7 mouse cellular contexts compared by ENCODE assay signal in the genomic region with DNA sequence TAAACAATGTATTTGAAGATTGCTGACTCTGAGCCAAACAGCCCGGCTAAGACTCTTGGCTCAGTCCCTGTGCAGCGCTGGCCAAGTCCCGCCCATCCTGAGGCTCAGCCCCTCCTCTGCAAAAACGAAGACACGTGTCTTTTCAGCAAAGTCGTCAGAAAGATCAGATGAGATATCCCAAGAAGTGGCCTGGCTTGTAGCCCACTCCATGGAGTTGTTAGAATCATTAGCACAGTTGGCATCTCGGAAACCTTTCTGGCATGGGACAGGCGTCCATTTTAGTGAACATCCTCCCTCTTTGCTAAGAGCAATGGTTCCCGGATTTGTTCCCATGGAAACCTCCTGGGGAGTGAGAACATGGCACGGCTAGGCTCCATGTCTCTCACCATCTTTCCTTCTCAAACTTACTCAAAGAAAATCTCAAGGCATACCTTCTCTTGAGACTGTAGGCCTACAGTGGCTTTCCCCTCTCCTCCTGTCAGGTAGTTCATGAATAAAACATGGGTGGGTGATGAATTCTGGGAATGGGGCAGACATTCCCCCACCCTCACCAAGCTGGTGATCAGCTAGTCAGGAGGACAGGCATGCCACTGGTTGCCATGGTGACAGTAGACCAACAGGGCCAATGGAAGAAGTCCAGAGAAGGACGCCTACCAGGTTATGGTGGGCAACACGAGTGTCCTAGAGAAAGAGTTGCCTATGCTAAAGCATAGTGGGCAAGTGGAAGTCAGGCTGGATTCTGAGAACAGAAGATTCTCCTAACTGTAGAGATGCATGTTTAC. TPM values are rescaled to one million over a fixed set of nuclear protein-coding genes. Genes with fewer than 3 reads are reported as not detected.
DNase-seq lines count a peak whose midpoint lies in the region; ATAC-seq lines count a peak whose summit lies in the region.

No protein-coding gene starts in this region.

- H3K9ac ChIP-seq in midbrain, embryonic 11.5 days (ENCODE audit: low read length): no peak overlapping the region
- H3K9ac ChIP-seq in embryonic facial prominence, embryonic 15.5 days: no peak overlapping the region
- no peak overlapping the region for H3K9ac ChIP-seq in intestine, embryonic 15.5 days

- H3K27me3 ChIP-seq in midbrain, embryonic 11.5 days (ENCODE audit: control insufficient read depth, insufficient read depth, low read length): no peaks in the 10 kb centered on the region
- no peaks in the 10 kb centered on the region; the same call in 1 of the 2 replicates for H3K27me3 ChIP-seq in midbrain, embryonic 10.5 days (ENCODE audit: low read depth, poor library complexity, severe bottlenecking)
- no peaks in the 10 kb centered on the region for H3K27me3 ChIP-seq in embryonic facial prominence, embryonic 15.5 days
- H3K27me3 ChIP-seq in intestine, embryonic 15.5 days (replicated peaks): no peaks in the 10 kb centered on the region

- ATAC-seq in midbrain, embryonic 11.5 days (ENCODE audit: low FRiP score): 0 out of 2 replicates have a peak, but pooled peaks have one; percentile 22
- 0 out of 2 replicates have a peak, but pooled peaks have one; percentile 65 for ATAC-seq in embryonic facial prominence, embryonic 15.5 days (ENCODE audit: insufficient number of reproducible peaks, low FRiP score, low TSS enrichment, low read depth)
- peak; percentile 48 for ATAC-seq in intestine, embryonic 15.5 days

- WGBS in midbrain, embryonic 11.5 days: 58% methylated on average over 12 of the region's 12 CpGs
- WGBS in midbrain, embryonic 10.5 days: 61% methylated on average over 12 of the region's 12 CpGs
- 36% methylated on average over 12 of the region's 12 CpGs for WGBS in embryonic facial prominence, embryonic 15.5 days
- 39% methylated on average over 12 of the region's 12 CpGs for WGBS in intestine, embryonic 15.5 days

- H3K9me3 ChIP-seq in midbrain, embryonic 11.5 days (ENCODE audit: control insufficient read depth, low read length): no peaks in the 10 kb centered on the region
- no peaks in the 10 kb centered on the region for H3K9me3 ChIP-seq in midbrain, embryonic 10.5 days (replicated peaks)
- no peaks in the 10 kb centered on the region for H3K9me3 ChIP-seq in embryonic facial prominence, embryonic 15.5 days (replicated peaks)
- H3K9me3 ChIP-seq in intestine, embryonic 15.5 days: no peaks in the 10 kb centered on the region

- no peaks in the 10 kb centered on the region for H3K36me3 ChIP-seq in midbrain, embryonic 11.5 days (ENCODE audit: control insufficient read depth, insufficient read depth, low read length)
- H3K36me3 ChIP-seq in midbrain, embryonic 10.5 days: no peaks in the 10 kb centered on the region
- no peaks in the 10 kb centered on the region for H3K36me3 ChIP-seq in embryonic facial prominence, embryonic 15.5 days
- H3K36me3 ChIP-seq in intestine, embryonic 15.5 days: no peaks in the 10 kb centered on the region

- H3K4me1 ChIP-seq in midbrain, embryonic 11.5 days (ENCODE audit: control insufficient read depth, insufficient read depth, low read length): peaks cover 8% of the 10 kb centered on the region
- H3K4me1 ChIP-seq in midbrain, embryonic 10.5 days: peaks cover 39% of the 10 kb centered on the region
- H3K4me1 ChIP-seq in embryonic facial prominence, embryonic 15.5 days: peaks cover 70% of the 10 kb centered on the region
- H3K4me1 ChIP-seq in intestine, embryonic 15.5 days (replicated peaks): peaks cover 60% of the 10 kb centered on the region

- no peak overlapping the region for H3K4me3 ChIP-seq in midbrain, embryonic 11.5 days (ENCODE audit: low read depth, low read length)
- H3K4me3 ChIP-seq in midbrain, embryonic 10.5 days: no peak overlapping the region
- no peak overlapping the region for H3K4me3 ChIP-seq in embryonic facial prominence, embryonic 15.5 days (replicated peaks)
- H3K4me3 ChIP-seq in intestine, embryonic 15.5 days (replicated peaks): no peak overlapping the region

- no peak overlapping the region for H3K4me2 ChIP-seq in midbrain, embryonic 11.5 days
- H3K4me2 ChIP-seq in embryonic facial prominence, embryonic 15.5 days (replicated peaks): no peak overlapping the region
- no peak overlapping the region for H3K4me2 ChIP-seq in intestine, embryonic 15.5 days (replicated peaks)

- no peak overlapping the region for H3K27ac ChIP-seq in midbrain, embryonic 11.5 days (ENCODE audit: low read depth, low read length)
- H3K27ac ChIP-seq in midbrain, embryonic 10.5 days (replicated peaks): no peak overlapping the region
- peak overlapping the region; percentile 63 for H3K27ac ChIP-seq in embryonic facial prominence, embryonic 15.5 days (replicated peaks)
- no peak overlapping the region for H3K27ac ChIP-seq in intestine, embryonic 15.5 days

- DNase-seq in midbrain, embryonic 11.5 days (ENCODE audit: low spot score, missing footprints): no peak
- DNase-seq in midbrain, embryonic 10.5 days (ENCODE audit: low spot score): no peak
- peak; percentile 79 for DNase-seq in lung, postnatal 36 days
- DNase-seq in T-cell, adult 2 months (ENCODE audit: low spot score): no peak
- DNase-seq in embryo, embryonic 11 days: no peak

RNA-seq across cellular contexts. Expression of a gene that starts 11.3 kb away (rescaled TPM):
- polyA plus RNA-seq in midbrain, embryonic 11.5 days (2014; fragmentation: Nextera tagmentation; extraction: Ambion mirVana): 20.2 and 25.3 TPM in 2 replicates
- 23.2 and 29.8 TPM in 2 replicates for polyA plus RNA-seq in midbrain, embryonic 10.5 days (2016; fragmentation: Nextera tagmentation; extraction: Ambion mirVana)
- polyA plus RNA-seq in embryonic facial prominence, embryonic 15.5 days (2015; fragmentation: Nextera tagmentation; extraction: Ambion mirVana): 64.4 and 68.3 TPM in 2 replicates
- 120 and 123 TPM in 2 replicates for polyA plus RNA-seq in intestine, embryonic 15.5 days (2015; fragmentation: Nextera tagmentation; extraction: Ambion mirVana)

RNA-seq across cellular contexts. Expression of a gene that starts 49.7 kb away (rescaled TPM):
- not detected in 2 replicates for polyA plus RNA-seq in midbrain, embryonic 11.5 days (2014; fragmentation: Nextera tagmentation; extraction: Ambion mirVana)
- not detected in 2 replicates for polyA plus RNA-seq in midbrain, embryonic 10.5 days (2016; fragmentation: Nextera tagmentation; extraction: Ambion mirVana)
- not detected in 2 replicates for polyA plus RNA-seq in embryonic facial prominence, embryonic 15.5 days (2015; fragmentation: Nextera tagmentation; extraction: Ambion mirVana)
- 12.4 and 13.2 TPM in 2 replicates for polyA plus RNA-seq in intestine, embryonic 15.5 days (2015; fragmentation: Nextera tagmentation; extraction: Ambion mirVana)

Comparison
In these comparisons a context has a peak if more than half of its experiments do, and no peak if none do; other contexts are left out.
1. RNA of a gene that starts 49.7 kb away (polyA plus RNA-seq): 12.4 to 13.2 TPM in intestine, embryonic 15.5 days; not detected in embryonic facial prominence, embryonic 15.5 days, not detected in midbrain, embryonic 11.5 days and not detected in midbrain, embryonic 10.5 days; every median in the first group is over 10 times any median in the second.
2. Peak in every context shown above with its lines, with median percentiles within 50 percentile points of each other: ATAC-seq.